ENCODE assay signal across 25 mouse cellular contexts in genomic region chr9:72076158-72076557, GRCm38 (mm10). TPM values are rescaled to one million over a fixed set of nuclear protein-coding genes. Genes with fewer than 3 reads are reported as not detected.
DNase-seq lines count a peak whose midpoint lies in the region; ATAC-seq and TF ChIP-seq lines count a peak whose summit lies in the region.
"Had no signal": no experiment of that assay in that cellular context is flagged by ENCODE, and none has a peak within 500 bp of the region (broad histone marks: within the 10 kb centered on the region; RNA-seq: fewer than 3 reads in every experiment).

No protein-coding gene starts in this region.

- peaks cover 10% of the 10 kb centered on the region; the same call in 1 of the 2 replicates for H3K4me1 ChIP-seq in heart, postnatal 0 days (ENCODE audit: control insufficient read depth, insufficient read depth)
- H3K4me1 ChIP-seq in heart, embryonic 12.5 days (replicated peaks), result 0 out of 2 replicates have a peak, but pooled peaks cover 3% of the 10 kb centered on the region
- H3K4me1 ChIP-seq: embryonic facial prominence, embryonic 12.5 days; intestine, embryonic 15.5 days had no signal

- no peak for DNase-seq in heart, postnatal 0 days (ENCODE audit: low spot score)
- DNase-seq in 3T3-L1 (ENCODE audit: low read depth, low spot score), result peak; percentile 54
- DNase-seq in Muller cell, postnatal 12 days (ENCODE audit: inconsistent ontology term), result peak; percentile 94
- DNase-seq in retina, embryonic 14.5 days (ENCODE audit: low spot score), result peak; percentile 8
- no peak for DNase-seq in ovary, postnatal 14 days (ENCODE audit: low spot score)
- DNase-seq in adrenal gland, postnatal 4 days (ENCODE audit: low spot score in 2 of 2), result no peak
- no peak for DNase-seq in heart, adult 11 months
- DNase-seq: adrenal gland, postnatal 10 days; B cell, adult 2 months; cerebellum, adult 2 months; cerebellum, postnatal 14 days; embryo, embryonic 11 days; gastrocnemius, postnatal 36 days; heart, adult 18-20 months; kidney, adult 18-20 months had no signal

- no peaks in the 10 kb centered on the region for H3K27me3 ChIP-seq in heart, postnatal 0 days (ENCODE audit: control insufficient read depth, insufficient read depth, low read length)
- H3K27me3 ChIP-seq in heart, embryonic 12.5 days (replicated peaks), result no peaks in the 10 kb centered on the region
- H3K27me3 ChIP-seq: embryonic facial prominence, embryonic 12.5 days; forebrain, embryonic 12.5 days; heart, embryonic 15.5 days; intestine, embryonic 15.5 days had no signal

- H3K9ac ChIP-seq in heart, postnatal 0 days (replicated peaks; ENCODE audit: low read depth, low read length), result no peak overlapping the region
- H3K9ac ChIP-seq in heart, embryonic 12.5 days, result no peak overlapping the region
- H3K9ac ChIP-seq: embryonic facial prominence, embryonic 12.5 days; forebrain, embryonic 12.5 days; heart, embryonic 15.5 days; hindbrain, embryonic 14.5 days; intestine, embryonic 15.5 days had no signal

- no peak for TF ChIP-seq EP300 in heart, postnatal 0 days (IDR thresholded peaks at IDR 0.05; ENCODE audit: low read depth)

- no peak for ATAC-seq in heart, postnatal 0 days (ENCODE audit: insufficient read depth, low read depth)
- no peak for ATAC-seq in heart, embryonic 12.5 days (ENCODE audit: insufficient number of reproducible peaks, low FRiP score)
- ATAC-seq: CD4-positive, CD25-positive, alpha-beta regulatory T cell, adult 4 months; forebrain, embryonic 16.5 days; intestine, embryonic 15.5 days had no signal

- no peak for TF ChIP-seq CTCF in heart, postnatal 0 days (IDR thresholded peaks at IDR 0.05; ENCODE audit: low read depth)

- H3K4me3 ChIP-seq in heart, postnatal 0 days (ENCODE audit: low read depth, low read length), result no peak overlapping the region
- no peak overlapping the region for H3K4me3 ChIP-seq in heart, embryonic 12.5 days
- H3K4me3 ChIP-seq: embryonic facial prominence, embryonic 12.5 days; forebrain, embryonic 12.5 days; heart, embryonic 10.5 days; heart, embryonic 15.5 days; hindbrain, embryonic 10.5 days; intestine, embryonic 15.5 days had no signal

- peak overlapping the region; percentile 20; the same call in 1 of the 2 replicates for H3K27ac ChIP-seq in heart, postnatal 0 days (ENCODE audit: low read depth)
- H3K27ac ChIP-seq in heart, embryonic 12.5 days (ENCODE audit: poor library complexity, severe bottlenecking), result no peak overlapping the region
- H3K27ac ChIP-seq: embryonic facial prominence, embryonic 12.5 days; forebrain, embryonic 12.5 days; heart, embryonic 10.5 days; heart, embryonic 15.5 days; hindbrain, embryonic 10.5 days; hindbrain, embryonic 14.5 days; intestine, embryonic 15.5 days had no signal

- no peaks in the 10 kb centered on the region for H3K36me3 ChIP-seq in heart, postnatal 0 days (replicated peaks; ENCODE audit: control insufficient read depth, insufficient read depth, low read length)
- no peaks in the 10 kb centered on the region for H3K36me3 ChIP-seq in heart, embryonic 12.5 days
- H3K36me3 ChIP-seq: embryonic facial prominence, embryonic 12.5 days; forebrain, embryonic 12.5 days; heart, embryonic 10.5 days; heart, embryonic 15.5 days; hindbrain, embryonic 10.5 days; intestine, embryonic 15.5 days had no signal

- H3K4me2 ChIP-seq in heart, postnatal 0 days (ENCODE audit: low read depth, low read length), result no peak overlapping the region
- no peak overlapping the region for H3K4me2 ChIP-seq in heart, embryonic 12.5 days
- H3K4me2 ChIP-seq: embryonic facial prominence, embryonic 12.5 days; forebrain, embryonic 12.5 days; heart, embryonic 15.5 days; hindbrain, embryonic 14.5 days; intestine, embryonic 15.5 days had no signal

- H3K9me3 ChIP-seq in heart, postnatal 0 days (replicated peaks; ENCODE audit: control insufficient read depth, low read length), result no peaks in the 10 kb centered on the region
- H3K9me3 ChIP-seq in heart, embryonic 12.5 days (replicated peaks), result no peaks in the 10 kb centered on the region
- H3K9me3 ChIP-seq: embryonic facial prominence, embryonic 12.5 days; forebrain, embryonic 12.5 days; heart, embryonic 10.5 days; heart, embryonic 15.5 days; hindbrain, embryonic 10.5 days; intestine, embryonic 15.5 days had no signal

RNA-seq across cellular contexts. Expression of gene Tcf12, which starts 35.5 kb away (rescaled TPM):
- total RNA-seq in heart, postnatal 0 days (2014; rRNA removed; ENCODE audit: low replicate concordance), result 55.2 and 69.4 TPM in 2 replicates
- polyA plus RNA-seq in heart, postnatal 0 days (2015; fragmentation: Nextera tagmentation; extraction: Ambion mirVana), result 14.3 and 14.8 TPM in 2 replicates
- polyA plus RNA-seq in heart, embryonic 12.5 days (2016; fragmentation: Nextera tagmentation; extraction: Ambion mirVana), result 44.7 and 48.3 TPM in 2 replicates
- 100 to 1,000 TPM; 120 TPM for total RNA-seq in adrenal gland, postnatal 4 days (2021)

Comparison
In these comparisons a context has a peak if more than half of its experiments do, and no peak if none do; other contexts are left out.
1. DNase-seq: peak in 3T3-L1 (single experiment), Muller cell, postnatal 12 days (single experiment) and retina, embryonic 14.5 days (single experiment); none in heart, postnatal 0 days (single experiment), ovary, postnatal 14 days (single experiment), adrenal gland, postnatal 4 days (0 of 2) and heart, adult 11 months (single experiment).